Mouse (Mus musculus): ENCODE data around the gene Gm3752.
"Not testable (repeated sequence)": the region's sequence is repeated elsewhere in the genome, so short reads cannot be mapped to it uniquely, and the experiment has no call there.

- TF ChIP-seq CTCF (IDR thresholded peaks at IDR 0.05; ENCODE audit: low read depth, low read length); GATA1 (IDR thresholded peaks at IDR 0.05; ENCODE audit: borderline replicate concordance, low read length); TAL1 (conservative IDR thresholded peaks at IDR 0.05; ENCODE audit: low read depth, low read length): not testable (repeated sequence)
Measured at GRCm38 (mm10) chr14:7450817-7451216, 32.7 kb downstream of the Gm3752 start, which contains the start of gene Gm3755.
